Mouse (Mus musculus): ENCODE data around the gene Dock4. TPM values are rescaled to one million over a fixed set of nuclear protein-coding genes. Genes with fewer than 3 reads are reported as not detected.

Gene Dock4
- polyA plus RNA-seq, 1 experiment = 41.2 TPM

- Histone ChIP-seq H3K27ac (ENCODE audit: insufficient read depth, low read length) (no peak overlapping the region), H3K4me3 (ENCODE audit: insufficient read depth, low read length) (no peak overlapping the region), H3K4me1 (ENCODE audit: control insufficient read depth, insufficient read depth, low read length) (no peaks in the 10 kb centered on the region; the same call in 1 of the 2 replicates)
- no peak for TF ChIP-seq POLR2A (IDR thresholded peaks at IDR 0.05; ENCODE audit: extremely low read depth, insufficient read depth, low read length)
- no peak for TF ChIP-seq CTCF (IDR thresholded peaks at IDR 0.05; ENCODE audit: extremely low read depth, insufficient read depth, low read length)
These were observed 190.2 kb downstream of the Dock4 start for GRCm38 (mm10) chr12:40635991-40636390.

DNA sequence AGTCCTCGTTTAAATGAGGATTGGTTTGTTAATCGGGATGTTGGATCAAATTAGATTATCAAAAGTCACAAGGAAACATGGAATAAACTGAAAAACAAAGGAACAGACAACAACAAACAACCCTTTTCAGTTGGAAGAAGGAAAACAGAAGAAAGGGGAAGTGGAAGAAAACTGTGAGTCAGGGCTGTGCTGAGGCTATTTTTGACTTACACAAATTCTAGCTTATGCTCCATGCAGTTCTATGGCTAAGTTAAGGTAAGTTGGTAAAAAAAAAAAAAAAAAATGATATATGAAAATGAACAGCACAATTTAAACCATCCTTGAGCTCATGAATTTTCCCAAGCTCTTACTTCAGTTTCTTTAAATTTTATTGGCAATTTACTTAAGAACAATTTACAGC, 191.7 kb downstream of the Dock4 start:
- Histone ChIP-seq H3K4me3 (ENCODE audit: insufficient read depth, low read length) (no peak overlapping the region), H3K27ac (ENCODE audit: insufficient read depth, low read length) (no peak overlapping the region), H3K4me1 (ENCODE audit: control insufficient read depth, insufficient read depth, low read length) (no peaks in the 10 kb centered on the region; the same call in 1 of the 2 replicates)
- no peak for TF ChIP-seq CTCF (IDR thresholded peaks at IDR 0.05; ENCODE audit: extremely low read depth, insufficient read depth, low read length)
- TF ChIP-seq POLR2A (IDR thresholded peaks at IDR 0.05; ENCODE audit: extremely low read depth, insufficient read depth, low read length) = no peak

DNA sequence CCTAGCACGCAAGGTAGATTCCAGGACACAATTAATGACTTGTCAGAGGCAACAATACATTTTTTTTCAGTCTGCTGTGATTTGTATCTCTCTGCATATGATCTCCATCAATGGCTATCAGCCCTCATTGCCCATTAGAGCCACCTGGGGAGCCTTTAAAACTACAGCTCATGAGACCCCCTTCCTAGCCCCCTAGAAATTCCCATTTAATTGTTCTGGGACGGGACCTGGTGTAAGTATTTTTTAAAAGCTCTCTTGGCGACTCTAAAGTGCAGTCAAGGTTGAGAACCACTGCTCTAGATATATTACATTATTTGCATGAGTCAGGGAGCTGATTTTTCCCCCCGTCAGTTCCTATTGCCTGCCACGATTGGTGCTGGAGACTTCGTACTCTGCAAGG, 200.1 kb downstream of the Dock4 start:
- H3K27ac ChIP-seq (ENCODE audit: insufficient read depth, low read length) = no peak overlapping the region

DNA sequence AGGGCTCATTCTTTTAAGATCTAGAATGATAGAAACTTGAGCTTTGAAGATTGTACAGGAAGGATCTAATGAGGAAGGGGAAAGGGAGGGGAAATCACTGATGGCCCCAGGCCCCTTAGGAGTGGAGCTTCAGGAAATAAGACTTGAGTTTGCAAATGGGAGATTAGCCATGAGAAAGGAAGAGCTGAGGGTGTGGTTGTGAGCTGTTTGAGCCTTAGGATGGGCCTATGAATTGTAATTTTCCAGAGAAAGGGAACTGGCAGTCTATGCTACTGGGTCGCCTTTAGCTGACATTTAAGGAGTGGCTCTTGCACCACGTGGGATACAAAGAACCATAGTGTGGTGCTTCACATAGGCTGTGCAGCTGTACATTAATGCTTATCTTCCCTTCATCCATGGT, 208.6 kb downstream of the Dock4 start:
- no peak overlapping the region for H3K4me3 ChIP-seq (ENCODE audit: insufficient read depth, low read length)
- no peak overlapping the region for H3K27ac ChIP-seq (ENCODE audit: insufficient read depth, low read length)
- TF ChIP-seq POLR2A (IDR thresholded peaks at IDR 0.05; ENCODE audit: extremely low read depth, insufficient read depth, low read length) (no peak), CTCF (IDR thresholded peaks at IDR 0.05; ENCODE audit: extremely low read depth, insufficient read depth, low read length) (no peak)
- H3K4me1 ChIP-seq (ENCODE audit: control insufficient read depth, insufficient read depth, low read length) = no peaks in the 10 kb centered on the region

More for the DNA sequence above, 200.1 kb downstream of the Dock4 start:
- no peaks in the 10 kb centered on the region for H3K4me1 ChIP-seq (ENCODE audit: control insufficient read depth, insufficient read depth, low read length)
- TF ChIP-seq POLR2A (IDR thresholded peaks at IDR 0.05; ENCODE audit: extremely low read depth, insufficient read depth, low read length) (no peak), CTCF (IDR thresholded peaks at IDR 0.05; ENCODE audit: extremely low read depth, insufficient read depth, low read length) (no peak)
- H3K4me3 ChIP-seq (ENCODE audit: insufficient read depth, low read length) = no peak overlapping the region

DNA sequence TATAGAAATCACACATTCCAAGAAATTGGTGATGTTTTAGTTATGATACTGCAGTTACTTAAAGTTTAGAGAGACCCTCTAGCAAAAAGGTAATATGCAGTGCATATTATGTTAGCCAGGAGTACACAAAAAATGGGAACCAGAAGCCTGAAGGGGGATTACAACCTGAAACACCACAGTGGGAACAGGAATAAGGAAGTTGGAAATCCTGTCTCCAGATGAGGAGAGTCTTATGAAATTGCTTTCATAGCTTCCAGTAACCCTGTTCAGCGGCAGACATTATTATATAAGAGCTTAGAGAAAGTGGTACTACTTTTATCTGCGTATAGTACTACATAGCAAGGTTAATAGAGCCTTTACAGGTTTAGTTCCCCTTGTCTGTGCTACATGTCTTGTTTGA, 210.1 kb downstream of the Dock4 start:
- TF ChIP-seq CTCF (IDR thresholded peaks at IDR 0.05; ENCODE audit: extremely low read depth, insufficient read depth, low read length) (no peak), POLR2A (IDR thresholded peaks at IDR 0.05; ENCODE audit: extremely low read depth, insufficient read depth, low read length) (no peak)
- Histone ChIP-seq H3K27ac (ENCODE audit: insufficient read depth, low read length) (no peak overlapping the region), H3K4me3 (ENCODE audit: insufficient read depth, low read length) (no peak overlapping the region), H3K4me1 (ENCODE audit: control insufficient read depth, insufficient read depth, low read length) (no peaks in the 10 kb centered on the region)

GRCm38 (mm10) chr12:40656438-40656837, 210.7 kb downstream of the Dock4 start:
- no peak overlapping the region for H3K27ac ChIP-seq (ENCODE audit: insufficient read depth, low read length)
- no peak overlapping the region for H3K4me3 ChIP-seq (ENCODE audit: insufficient read depth, low read length)
- TF ChIP-seq POLR2A (IDR thresholded peaks at IDR 0.05; ENCODE audit: extremely low read depth, insufficient read depth, low read length) (no peak), CTCF (IDR thresholded peaks at IDR 0.05; ENCODE audit: extremely low read depth, insufficient read depth, low read length) (no peak)
- H3K4me1 ChIP-seq (ENCODE audit: control insufficient read depth, insufficient read depth, low read length) = no peaks in the 10 kb centered on the region

- Histone ChIP-seq H3K4me3 (ENCODE audit: insufficient read depth, low read length) (no peak overlapping the region), H3K4me1 (ENCODE audit: control insufficient read depth, insufficient read depth, low read length) (no peaks in the 10 kb centered on the region), H3K27ac (ENCODE audit: insufficient read depth, low read length) (no peak overlapping the region)
- TF ChIP-seq CTCF (IDR thresholded peaks at IDR 0.05; ENCODE audit: extremely low read depth, insufficient read depth, low read length) (no peak), POLR2A (IDR thresholded peaks at IDR 0.05; ENCODE audit: extremely low read depth, insufficient read depth, low read length) (no peak)
These were observed 211.6 kb downstream of the Dock4 start for GRCm38 (mm10) chr12:40657229-40657885.

DNA sequence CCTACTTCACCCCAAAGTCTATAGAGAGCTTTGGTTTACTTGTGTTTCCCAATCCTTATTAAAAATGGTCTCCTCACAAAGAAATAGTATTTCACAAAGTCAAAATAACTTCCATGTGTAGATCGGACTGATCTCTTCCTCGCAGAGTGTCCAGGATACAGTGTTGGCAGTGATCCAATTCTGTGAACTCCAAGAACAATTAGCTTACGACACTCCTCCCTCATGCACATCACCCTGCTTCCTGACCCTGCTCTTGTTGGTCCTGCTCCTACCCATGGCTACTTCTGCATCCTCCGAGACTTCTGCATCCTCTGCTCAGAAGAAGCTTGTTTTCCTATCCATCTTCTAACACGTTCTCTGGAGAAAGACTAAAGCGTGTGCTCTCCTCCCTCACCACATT, 213.9 kb downstream of the Dock4 start:
- H3K27ac ChIP-seq (ENCODE audit: insufficient read depth, low read length) = no peak overlapping the region
- H3K4me3 ChIP-seq (ENCODE audit: insufficient read depth, low read length) = no peak overlapping the region
- no peaks in the 10 kb centered on the region for H3K4me1 ChIP-seq (ENCODE audit: control insufficient read depth, insufficient read depth, low read length)
- no peak for TF ChIP-seq POLR2A (IDR thresholded peaks at IDR 0.05; ENCODE audit: extremely low read depth, insufficient read depth, low read length)
- no peak for TF ChIP-seq CTCF (IDR thresholded peaks at IDR 0.05; ENCODE audit: extremely low read depth, insufficient read depth, low read length)

- Histone ChIP-seq H3K4me3 (ENCODE audit: insufficient read depth, low read length) (no peak overlapping the region), H3K27ac (ENCODE audit: insufficient read depth, low read length) (no peak overlapping the region), H3K4me1 (ENCODE audit: control insufficient read depth, insufficient read depth, low read length) (no peaks in the 10 kb centered on the region; the same call in 1 of the 2 replicates)
- no peak for TF ChIP-seq POLR2A (IDR thresholded peaks at IDR 0.05; ENCODE audit: extremely low read depth, insufficient read depth, low read length)
- TF ChIP-seq CTCF (IDR thresholded peaks at IDR 0.05; ENCODE audit: extremely low read depth, insufficient read depth, low read length) = no peak
These were observed 223.7 kb downstream of the Dock4 start for GRCm38 (mm10) chr12:40669460-40669859.

- TF ChIP-seq POLR2A (IDR thresholded peaks at IDR 0.05; ENCODE audit: extremely low read depth, insufficient read depth, low read length) (no peak), CTCF (IDR thresholded peaks at IDR 0.05; ENCODE audit: extremely low read depth, insufficient read depth, low read length) (no peak)
- Histone ChIP-seq H3K4me3 (ENCODE audit: insufficient read depth, low read length) (no peak overlapping the region), H3K4me1 (ENCODE audit: control insufficient read depth, insufficient read depth, low read length) (no peaks in the 10 kb centered on the region; the same call in 1 of the 2 replicates), H3K27ac (ENCODE audit: insufficient read depth, low read length) (no peak overlapping the region)
These were observed 225.0 kb downstream of the Dock4 start for GRCm38 (mm10) chr12:40670766-40671165.

Measured in cortical plate, adult 2 months (tissue).